Mouse (Mus musculus) ES-E14 (cell line): ENCODE measurements around the gene Zfp385a. TPM values are rescaled to one million over a fixed set of nuclear protein-coding genes. Genes with fewer than 3 reads are reported as not detected.

ENCODE experiments used
- DNase-seq: peaks from one replicate; pipeline ENCODE4 v3.0.0-alpha.2; 2013; ENCODE audit warnings: low read depth, low spot score
- H3K27ac ChIP-seq: 2 replicates; pipeline ENCODE4 v1.5.1; 2012; ENCODE audit warnings: low read depth, mild to moderate bottlenecking, low read length, moderate library complexity, mixed read lengths; ENCODE audit not compliant: poor library complexity, insufficient read depth, severe bottlenecking
- H3K36me3 ChIP-seq: 2 replicates; pipeline ENCODE4 v1.6.1; 2012; ENCODE audit warnings: mild to moderate bottlenecking, low read length, moderate library complexity, mixed read lengths; ENCODE audit not compliant: control insufficient read depth, poor library complexity, insufficient read depth, severe bottlenecking
- H3K4me1 ChIP-seq, 2 experiments: fragments of 150-350 bp in 1 of 2; sonication (generic) in 1 of 2; 2 replicates each; pipeline ENCODE4 v1.6.1; 2012; ENCODE audit warnings: low read length in 2 of 2, mild to moderate bottlenecking in 1 of 2, mixed read lengths in 1 of 2; ENCODE audit not compliant: control insufficient read depth in 2 of 2, insufficient read depth in 2 of 2, poor library complexity in 1 of 2
- H3K4me3 ChIP-seq, 2 experiments: fragments of 150-350 bp in 1 of 2; sonication (generic) in 1 of 2; 2 replicates each; pipeline ENCODE4 v1.5.1; 2012; ENCODE audit warnings: low read length in 2 of 2, low read depth in 1 of 2, mild to moderate bottlenecking in 1 of 2, mixed read lengths in 1 of 2; ENCODE audit not compliant: insufficient read depth in 1 of 2, poor library complexity in 1 of 2, severe bottlenecking in 1 of 2
- H3K9ac ChIP-seq: 2 replicates; pipeline ENCODE4 v1.6.1; 2012; ENCODE audit warnings: low read depth, mild to moderate bottlenecking, low read length, mixed read lengths; ENCODE audit not compliant: poor library complexity, insufficient read depth, severe bottlenecking
- H3K9me3 ChIP-seq: fragments of 150-350 bp; sonication (generic); 2 replicates; pipeline ENCODE4 v1.6.1; 2012; ENCODE audit warnings: low read depth, mild to moderate bottlenecking, low read length; ENCODE audit not compliant: control insufficient read depth, insufficient read depth
- CHD2 ChIP-seq: IDR thresholded peaks from 2 replicates; pipeline ENCODE4 v1.6.1; 2014; ENCODE audit warnings: mild to moderate bottlenecking, low read depth, low read length, inconsistent platforms
- HCFC1 ChIP-seq: IDR thresholded peaks from 2 replicates; pipeline ENCODE4 v1.6.1; 2012; ENCODE audit warnings: low read length, inconsistent platforms, borderline replicate concordance; ENCODE audit not compliant: insufficient read depth
- MAFK ChIP-seq: IDR thresholded peaks from 2 replicates; pipeline ENCODE4 v1.6.1; 2014; ENCODE audit warnings: mild to moderate bottlenecking, low read depth, low read length, inconsistent platforms; ENCODE audit not compliant: insufficient read depth
- ZC3H11A ChIP-seq: IDR thresholded peaks from 2 replicates; pipeline ENCODE4 v1.6.1; 2012; ENCODE audit warnings: low read depth, mild to moderate bottlenecking, inconsistent platforms, low read length, borderline replicate concordance
- ZNF384 ChIP-seq: IDR thresholded peaks from 2 replicates; pipeline ENCODE4 v1.6.1; 2012; ENCODE audit warnings: low read depth, low read length, inconsistent platforms
- in situ Hi-C, 2 experiments: fragments of 600-800 bp; cut with MboI; formaldehyde crosslinking; loops; one replicate each; pipeline ENCODE4 v1.15.1; 2025; ENCODE audit warnings: low sequenced_read_pairs in 2 of 2, inconsistent platforms in 1 of 2; ENCODE audit not compliant: unreplicated experiment in 2 of 2
- total RNA-seq: library from RNA; depleted of rRNA; stranded (reverse); fragments of 300-350 nt; gene quantifications from 2 replicates; pipeline ENCODE4 v1.2.3, GENCODE M21; 2012

The Zfp385a gene
- total RNA-seq, 1 experiment: 5.9 TPM

- no peak overlapping the region for H3K9ac ChIP-seq
- no peaks in the 10 kb centered on the region for H3K4me1 ChIP-seq
- no peak overlapping the region for H3K4me3 ChIP-seq
- TF ChIP-seq ZC3H11A (no peak), HCFC1 (no peak), ZNF384 (no peak), CHD2 (no peak), MAFK (no peak)
- no peak overlapping the region for H3K27ac ChIP-seq
- peaks cover 6% of the 10 kb centered on the region for H3K36me3 ChIP-seq
- in situ Hi-C loops: no loop called here
- no peak for DNase-seq
- H3K9me3 ChIP-seq: no peaks in the 10 kb centered on the region; the same call in 1 of the 2 replicates
Observed at GRCm38 (mm10) chr15:103289600-103289999, 50.3 kb downstream of the Zfp385a start.

- no peak overlapping the region for H3K27ac ChIP-seq
- DNase-seq: no peak
Observed at GRCm38 (mm10) chr15:103285778-103286417, 54.0 kb downstream of the Zfp385a start.

GRCm38 (mm10) chr15:103284647-103285046 is 55.2 kb downstream of the Zfp385a start:
- H3K27ac ChIP-seq: no peak overlapping the region
- no peak overlapping the region for H3K4me3 ChIP-seq
- H3K9ac ChIP-seq: no peak overlapping the region
- no peak for DNase-seq
- H3K36me3 ChIP-seq: no peaks in the 10 kb centered on the region
- H3K9me3 ChIP-seq: no peaks in the 10 kb centered on the region; the same call in 1 of the 2 replicates
- no peaks in the 10 kb centered on the region for H3K4me1 ChIP-seq
- in situ Hi-C loops: no loop called here
- TF ChIP-seq HCFC1 (no peak), MAFK (no peak), ZC3H11A (no peak), CHD2 (no peak), ZNF384 (no peak)

More at GRCm38 (mm10) chr15:103285778-103286417, 54.0 kb downstream of the Zfp385a start:
- no peak for TF ChIP-seq MAFK
- TF ChIP-seq HCFC1: no peak
- no peak for TF ChIP-seq ZNF384
- no peak for TF ChIP-seq CHD2
- no peak for TF ChIP-seq ZC3H11A
- H3K4me1 ChIP-seq: no peaks in the 10 kb centered on the region
- H3K9ac ChIP-seq: no peak overlapping the region
- no peaks in the 10 kb centered on the region; the same call in 1 of the 2 replicates for H3K9me3 ChIP-seq
- H3K36me3 ChIP-seq: peaks cover 2% of the 10 kb centered on the region
- H3K4me3 ChIP-seq: no peak overlapping the region
- in situ Hi-C loops: no loop called here

- Histone ChIP-seq H3K9me3 (no peaks in the 10 kb centered on the region; the same call in 1 of the 2 replicates), H3K27ac (no peak overlapping the region), H3K36me3 (no peaks in the 10 kb centered on the region), H3K9ac (no peak overlapping the region), H3K4me3 (no peak overlapping the region), H3K4me1 (no peaks in the 10 kb centered on the region)
- no peak for DNase-seq
- in situ Hi-C loops: no loop called here
- TF ChIP-seq HCFC1 (no peak), MAFK (no peak), ZNF384 (no peak), ZC3H11A (no peak), CHD2 (no peak)
Observed at GRCm38 (mm10) chr15:103284066-103284465, 55.8 kb downstream of the Zfp385a start.
